Mouse (Mus musculus) thymus, postnatal 0 days (tissue): Measurements from ENCODE around the gene Tenm2. TPM values are rescaled to one million over a fixed set of nuclear protein-coding genes. Genes with fewer than 3 reads are reported as not detected.

Source experiments
- DNase-seq: peaks from one replicate; pipeline ENCODE4 v3.0.0-alpha.2; 2015; ENCODE audit warnings: low spot score
- polyA plus RNA-seq: library from polyadenylated mRNA; unstranded; fragments of >200 nt; fragmentation: Nextera tagmentation; extraction: Ambion mirVana; gene quantifications from 2 replicates; pipeline ENCODE4 v1.2.1, GENCODE M21; 2015

Tenm2 gene
- polyA plus RNA-seq, 1 experiment from 2014 or later: 1.2 TPM

DNA sequence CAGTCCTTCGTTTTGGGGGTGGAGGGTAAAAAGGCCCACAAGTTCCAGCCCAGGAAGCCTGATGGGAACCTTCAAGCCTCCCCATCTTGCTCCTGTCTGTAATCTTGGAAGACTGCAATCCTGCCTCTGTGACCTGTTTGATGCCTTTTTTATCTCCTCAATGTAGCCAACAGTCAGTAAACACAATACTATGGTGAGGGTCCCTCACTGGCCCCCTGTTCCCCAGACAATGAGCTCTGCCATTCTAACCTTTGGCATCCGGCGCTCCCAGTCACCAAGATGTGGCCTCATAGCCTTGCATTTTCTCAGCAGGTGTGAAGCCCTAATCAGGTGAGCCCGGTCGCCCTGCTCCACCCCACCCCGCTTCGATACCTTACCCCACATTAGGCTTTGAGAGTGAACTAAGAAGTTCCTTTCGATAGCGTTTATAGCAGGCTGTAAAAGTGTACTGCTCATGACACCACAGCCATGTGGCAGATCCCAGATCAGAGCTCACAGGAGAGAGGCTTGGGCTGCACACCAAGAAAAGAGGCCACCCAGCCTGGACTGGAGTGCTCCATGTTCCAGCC, 1271.7 kb downstream of the Tenm2 start:
- no peak for DNase-seq

DNA sequence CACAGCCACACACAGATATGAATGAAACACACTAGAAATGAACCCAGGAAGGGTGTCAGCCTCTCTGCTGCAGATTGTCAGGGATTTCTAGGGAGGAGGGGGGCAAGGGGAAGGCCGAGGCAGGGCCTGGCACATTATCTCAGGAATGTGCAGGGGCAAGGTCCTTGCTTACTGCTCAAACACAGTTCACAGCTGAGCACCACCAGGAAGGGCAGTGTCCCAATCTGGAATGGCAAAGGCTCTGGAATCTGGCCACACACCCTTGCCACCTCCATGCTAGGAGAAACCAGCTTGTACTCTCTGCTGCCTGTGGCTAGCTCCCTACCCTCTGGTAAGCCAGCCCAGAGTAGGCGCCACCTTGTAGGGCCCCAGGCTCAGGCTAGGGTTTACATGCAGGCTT, 1272.2 kb downstream of the Tenm2 start:
- DNase-seq: no peak

DNA sequence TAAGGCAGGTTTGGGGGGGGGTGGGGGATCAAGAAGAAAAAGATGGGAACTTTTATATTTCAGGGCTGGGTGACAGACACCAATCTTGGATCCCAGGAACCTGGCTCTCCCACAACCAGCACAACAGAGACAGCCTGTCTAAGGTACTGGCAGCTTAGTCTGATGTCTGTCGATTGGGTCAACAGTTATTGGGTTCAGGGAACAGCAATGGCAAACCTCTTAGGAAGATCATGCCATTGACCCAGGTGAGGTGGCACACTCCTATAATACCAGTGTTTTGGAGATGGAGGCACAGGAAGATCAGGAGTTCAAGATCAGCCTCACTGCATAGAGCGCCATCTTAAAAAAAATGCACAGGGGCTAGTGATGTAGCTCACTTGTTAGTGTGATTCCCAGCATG, 1273.3 kb downstream of the Tenm2 start:
- no peak for DNase-seq

DNA sequence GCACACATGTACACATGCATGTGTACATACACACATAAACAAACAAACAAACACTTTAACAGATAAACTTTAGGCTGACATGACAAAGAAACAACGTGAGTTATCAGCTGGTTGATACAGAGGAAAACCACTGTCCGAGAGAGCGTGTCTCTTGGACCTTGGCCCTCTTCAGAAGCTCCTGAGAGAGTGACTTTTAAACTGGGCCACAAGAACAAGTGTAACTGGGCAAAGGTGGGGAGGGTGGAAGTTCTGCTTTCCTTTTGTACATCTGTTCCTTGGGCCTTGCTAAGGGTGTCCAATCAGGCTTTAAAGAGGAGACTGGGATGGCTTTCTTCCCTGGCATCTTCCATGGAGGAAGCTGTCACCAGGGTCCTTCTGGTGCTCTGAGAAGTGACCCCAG, 1276.5 kb downstream of the Tenm2 start:
- DNase-seq: no peak
